Mouse (Mus musculus): ENCODE results near the gene Zfp428.

GRCm38 (mm10) chr7:24551985-24552759 is 45.4 kb downstream of the Zfp428 start:
- no peak for TF ChIP-seq CTCF (conservative IDR thresholded peaks at IDR 0.05 in 1 of 2, IDR thresholded peaks at IDR 0.05 in 1 of 2; ENCODE audit: low read depth in 2 of 2, low read length in 2 of 2)
- no peak for TF ChIP-seq POLR2AphosphoS2 (IDR thresholded peaks at IDR 0.05; ENCODE audit: low read depth, low read length)
- TF ChIP-seq USF1 (IDR thresholded peaks at IDR 0.05; ENCODE audit: low read depth, low read length) = no peak
- no peak for TF ChIP-seq ELF1 (IDR thresholded peaks at IDR 0.05; ENCODE audit: low read depth, low read length)
- TF ChIP-seq CHD2 (IDR thresholded peaks at IDR 0.05; ENCODE audit: low read length) = no peak
- no peak for TF ChIP-seq SIN3A (IDR thresholded peaks at IDR 0.05; ENCODE audit: low read length)
- no peak for TF ChIP-seq MAFK (IDR thresholded peaks at IDR 0.05; ENCODE audit: insufficient replicate concordance, low read length)
